Mouse (Mus musculus): ENCODE data around the gene Tmem26. TPM values are rescaled to one million over a fixed set of nuclear protein-coding genes. Genes with fewer than 3 reads are reported as not detected.

Gene Tmem26
- polyA plus RNA-seq, 1 experiment from 2014 or later: 6.5 TPM

DNA sequence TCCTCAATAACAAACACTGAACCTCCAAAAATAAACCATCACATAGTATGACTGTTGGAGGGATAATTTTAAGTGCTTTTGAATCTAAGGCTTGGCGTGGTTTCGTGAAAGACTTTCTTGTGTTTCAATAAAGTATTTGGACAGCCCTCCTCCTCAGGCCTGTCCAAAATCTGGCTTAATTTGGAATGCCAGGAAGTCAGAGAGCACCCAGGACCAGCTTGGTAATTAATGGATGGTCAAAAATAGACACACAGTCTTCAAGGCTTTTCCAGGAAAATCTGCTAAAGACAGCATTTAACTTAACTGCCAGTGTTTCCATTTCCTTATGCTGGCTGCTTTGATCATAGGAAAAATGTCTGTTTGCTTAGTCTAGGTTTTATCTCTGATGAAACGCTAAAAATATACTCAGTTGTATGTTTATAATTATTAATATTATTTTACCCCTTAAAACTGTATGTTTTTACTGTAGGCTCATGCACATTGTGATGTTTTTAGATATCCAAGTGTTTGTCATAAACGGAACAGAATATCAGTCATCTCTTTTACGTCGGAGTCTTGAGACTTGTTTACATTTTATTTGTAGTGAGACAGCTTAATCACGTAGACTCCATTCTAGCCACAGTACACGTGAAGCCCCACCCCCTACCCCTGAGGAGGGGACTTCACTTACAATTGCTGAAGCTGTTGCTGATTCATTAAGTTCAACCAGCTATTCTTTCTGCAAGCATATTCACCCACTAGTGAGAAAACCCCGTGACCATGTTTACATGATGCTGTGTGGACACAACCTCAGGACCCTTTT, 57.8 kb downstream of the Tmem26 start:
- Histone ChIP-seq H3K27me3 (ENCODE audit: control insufficient read depth, insufficient read depth, low read length) (no peaks in the 10 kb centered on the region), H3K4me2 (ENCODE audit: low read depth, low read length, severe bottlenecking) (no peak overlapping the region), H3K27ac (ENCODE audit: low read depth, low read length) (no peak overlapping the region), H3K4me1 (replicated peaks; ENCODE audit: control insufficient read depth, insufficient read depth, low read length) (no peaks in the 10 kb centered on the region), H3K36me3 (ENCODE audit: control insufficient read depth, insufficient read depth, low read length) (no peaks in the 10 kb centered on the region), H3K4me3 (ENCODE audit: low read depth, low read length) (no peak overlapping the region), H3K9me3 (ENCODE audit: control insufficient read depth, low read length) (no peaks in the 10 kb centered on the region), H3K9ac (ENCODE audit: low read length) (no peak overlapping the region)
- DNase-seq (ENCODE audit: low spot score) (no peak), ATAC-seq (replicated peaks; ENCODE audit: low FRiP score) (no peak)
- WGBS: 84% methylated on average over 9 of the region's 9 CpGs

DNA sequence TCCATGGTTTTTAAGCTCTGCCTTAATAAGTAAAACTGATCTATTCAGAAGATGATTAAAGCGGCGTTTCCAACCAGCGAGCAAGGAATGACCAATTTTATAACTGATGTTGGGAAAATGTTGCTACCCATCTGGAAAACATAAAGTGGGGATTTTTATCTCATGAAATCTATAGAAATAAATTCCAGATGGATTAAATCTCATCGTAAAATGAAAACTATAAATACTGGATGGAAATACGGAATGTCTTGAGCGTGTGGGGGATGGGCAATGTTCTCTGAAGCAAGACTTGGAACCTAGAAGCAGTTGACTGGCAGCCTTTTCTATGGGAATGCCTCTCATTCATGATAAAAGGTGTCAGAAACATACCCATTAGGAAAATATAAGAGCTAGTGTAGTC, 59.3 kb downstream of the Tmem26 start:
- WGBS: 93% methylated on average over 6 of the region's 6 CpGs
- no peak overlapping the region for H3K4me3 ChIP-seq (ENCODE audit: low read depth, low read length)
- ATAC-seq (replicated peaks; ENCODE audit: low FRiP score) (no peak), DNase-seq (ENCODE audit: low spot score) (no peak)
- no peak overlapping the region for H3K9ac ChIP-seq (ENCODE audit: low read length)
- H3K27me3 ChIP-seq (ENCODE audit: control insufficient read depth, insufficient read depth, low read length): no peaks in the 10 kb centered on the region
- no peak overlapping the region for H3K4me2 ChIP-seq (ENCODE audit: low read depth, low read length, severe bottlenecking)
- no peak overlapping the region for H3K27ac ChIP-seq (ENCODE audit: low read depth, low read length)
- H3K9me3 ChIP-seq (ENCODE audit: control insufficient read depth, low read length): no peaks in the 10 kb centered on the region
- no peaks in the 10 kb centered on the region for H3K4me1 ChIP-seq (replicated peaks; ENCODE audit: control insufficient read depth, insufficient read depth, low read length)
- no peaks in the 10 kb centered on the region for H3K36me3 ChIP-seq (ENCODE audit: control insufficient read depth, insufficient read depth, low read length)

DNA sequence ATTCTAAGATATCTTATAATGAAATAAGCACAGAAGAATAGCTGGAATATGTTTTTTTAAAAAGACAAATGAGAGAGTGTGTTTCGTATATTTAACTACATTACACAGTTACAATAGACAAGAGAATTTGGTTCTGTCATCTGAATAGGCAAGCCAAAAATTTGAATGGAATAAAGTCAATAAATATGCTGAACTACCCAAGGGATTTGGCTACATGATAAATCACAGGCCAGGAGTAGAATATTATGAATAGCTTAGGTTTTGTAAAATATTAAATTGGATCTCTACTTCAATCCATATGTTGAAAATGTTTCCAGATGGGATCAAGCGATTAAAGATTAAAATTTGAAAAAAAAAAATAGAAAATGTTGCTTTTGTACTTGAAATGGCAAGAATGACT, 60.4 kb downstream of the Tmem26 start:
- Histone ChIP-seq H3K9me3 (ENCODE audit: control insufficient read depth, low read length) (no peaks in the 10 kb centered on the region), H3K9ac (ENCODE audit: low read length) (no peak overlapping the region), H3K4me1 (replicated peaks; ENCODE audit: control insufficient read depth, insufficient read depth, low read length) (no peaks in the 10 kb centered on the region), H3K27ac (ENCODE audit: low read depth, low read length) (no peak overlapping the region), H3K4me3 (ENCODE audit: low read depth, low read length) (no peak overlapping the region), H3K27me3 (ENCODE audit: control insufficient read depth, insufficient read depth, low read length) (no peaks in the 10 kb centered on the region), H3K4me2 (ENCODE audit: low read depth, low read length, severe bottlenecking) (no peak overlapping the region), H3K36me3 (ENCODE audit: control insufficient read depth, insufficient read depth, low read length) (no peaks in the 10 kb centered on the region)
- 85% methylated on average over 2 of the region's 2 CpGs for WGBS
- no peak for ATAC-seq (replicated peaks; ENCODE audit: low FRiP score)
- no peak for DNase-seq (ENCODE audit: low spot score)

- H3K4me3 ChIP-seq (ENCODE audit: low read depth, low read length): no peak overlapping the region
- H3K27me3 ChIP-seq (ENCODE audit: control insufficient read depth, insufficient read depth, low read length): no peaks in the 10 kb centered on the region
- WGBS: 88% methylated on average over 1 of the region's 1 CpGs
- no peaks in the 10 kb centered on the region for H3K9me3 ChIP-seq (ENCODE audit: control insufficient read depth, low read length)
- H3K27ac ChIP-seq (ENCODE audit: low read depth, low read length): no peak overlapping the region
- H3K9ac ChIP-seq (ENCODE audit: low read length): no peak overlapping the region
- no peaks in the 10 kb centered on the region for H3K36me3 ChIP-seq (ENCODE audit: control insufficient read depth, insufficient read depth, low read length)
- no peaks in the 10 kb centered on the region for H3K4me1 ChIP-seq (replicated peaks; ENCODE audit: control insufficient read depth, insufficient read depth, low read length)
- DNase-seq (ENCODE audit: low spot score) (no peak), ATAC-seq (replicated peaks; ENCODE audit: low FRiP score) (no peak)
- no peak overlapping the region for H3K4me2 ChIP-seq (ENCODE audit: low read depth, low read length, severe bottlenecking)
Measured at GRCm38 (mm10) chr10:68784463-68784862, 61.0 kb downstream of the Tmem26 start.

- Histone ChIP-seq H3K9ac (ENCODE audit: low read length) (no peak overlapping the region), H3K36me3 (ENCODE audit: control insufficient read depth, insufficient read depth, low read length) (no peaks in the 10 kb centered on the region), H3K9me3 (ENCODE audit: control insufficient read depth, low read length) (no peaks in the 10 kb centered on the region), H3K27ac (ENCODE audit: low read depth, low read length) (no peak overlapping the region), H3K4me2 (ENCODE audit: low read depth, low read length, severe bottlenecking) (no peak overlapping the region), H3K4me3 (ENCODE audit: low read depth, low read length) (no peak overlapping the region), H3K4me1 (replicated peaks; ENCODE audit: control insufficient read depth, insufficient read depth, low read length) (0 out of 2 replicates have a peak, but pooled peaks cover 2% of the 10 kb centered on the region), H3K27me3 (ENCODE audit: control insufficient read depth, insufficient read depth, low read length) (no peaks in the 10 kb centered on the region)
- ATAC-seq (replicated peaks; ENCODE audit: low FRiP score) (no peak), DNase-seq (ENCODE audit: low spot score) (peak; percentile 53)
- 12% methylated on average over 3 of the region's 3 CpGs for WGBS
Measured at GRCm38 (mm10) chr10:68795466-68795865, 72.0 kb downstream of the Tmem26 start.

DNA sequence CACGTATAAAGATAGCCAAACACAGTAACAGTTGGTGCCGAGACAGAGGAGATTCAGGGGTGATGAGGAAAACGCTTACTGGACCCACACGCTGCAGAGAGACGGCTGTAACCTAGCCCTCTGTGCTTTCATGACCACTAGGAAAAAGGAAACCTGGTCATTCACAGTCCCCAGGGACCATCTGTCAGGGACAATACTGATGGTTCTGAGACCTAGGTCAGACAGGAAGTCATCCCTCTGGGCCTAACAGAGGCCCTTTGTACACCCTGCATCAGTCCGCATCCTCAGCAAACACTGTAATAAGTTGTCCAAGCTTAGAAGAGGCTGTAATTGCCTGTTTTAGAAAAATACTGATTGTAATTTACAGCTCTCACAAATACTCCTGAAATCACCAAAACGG, 76.4 kb downstream of the Tmem26 start:
- no peaks in the 10 kb centered on the region for H3K9me3 ChIP-seq (ENCODE audit: control insufficient read depth, low read length)
- DNase-seq (ENCODE audit: low spot score) (no peak), ATAC-seq (replicated peaks; ENCODE audit: low FRiP score) (no peak)
- 79% methylated on average over 7 of the region's 7 CpGs for WGBS
- H3K27ac ChIP-seq (ENCODE audit: low read depth, low read length): no peak overlapping the region
- 0 out of 2 replicates have a peak, but pooled peaks cover 2% of the 10 kb centered on the region for H3K4me1 ChIP-seq (replicated peaks; ENCODE audit: control insufficient read depth, insufficient read depth, low read length)
- H3K9ac ChIP-seq (ENCODE audit: low read length): no peak overlapping the region
- H3K36me3 ChIP-seq (ENCODE audit: control insufficient read depth, insufficient read depth, low read length): no peaks in the 10 kb centered on the region
- no peaks in the 10 kb centered on the region for H3K27me3 ChIP-seq (ENCODE audit: control insufficient read depth, insufficient read depth, low read length)
- no peak overlapping the region for H3K4me2 ChIP-seq (ENCODE audit: low read depth, low read length, severe bottlenecking)
- H3K4me3 ChIP-seq (ENCODE audit: low read depth, low read length): no peak overlapping the region

- Histone ChIP-seq H3K4me2 (ENCODE audit: low read depth, low read length, severe bottlenecking) (no peak overlapping the region), H3K27me3 (ENCODE audit: control insufficient read depth, insufficient read depth, low read length) (no peaks in the 10 kb centered on the region), H3K36me3 (ENCODE audit: control insufficient read depth, insufficient read depth, low read length) (no peaks in the 10 kb centered on the region), H3K9ac (ENCODE audit: low read length) (no peak overlapping the region), H3K4me1 (replicated peaks; ENCODE audit: control insufficient read depth, insufficient read depth, low read length) (0 out of 2 replicates have a peak, but pooled peaks cover 2% of the 10 kb centered on the region), H3K27ac (ENCODE audit: low read depth, low read length) (no peak overlapping the region), H3K9me3 (ENCODE audit: control insufficient read depth, low read length) (no peaks in the 10 kb centered on the region), H3K4me3 (ENCODE audit: low read depth, low read length) (no peak overlapping the region)
- 91% methylated on average over 7 of the region's 7 CpGs for WGBS
- DNase-seq (ENCODE audit: low spot score) (no peak), ATAC-seq (replicated peaks; ENCODE audit: low FRiP score) (no peak)
Measured at GRCm38 (mm10) chr10:68800339-68800738, 76.9 kb downstream of the Tmem26 start.

GRCm38 (mm10) chr10:68806328-68806727, 82.9 kb downstream of the Tmem26 start:
- Histone ChIP-seq H3K4me3 (ENCODE audit: low read depth, low read length) (no peak overlapping the region), H3K9ac (ENCODE audit: low read length) (no peak overlapping the region), H3K9me3 (ENCODE audit: control insufficient read depth, low read length) (no peaks in the 10 kb centered on the region), H3K4me1 (replicated peaks; ENCODE audit: control insufficient read depth, insufficient read depth, low read length) (no peaks in the 10 kb centered on the region), H3K4me2 (ENCODE audit: low read depth, low read length, severe bottlenecking) (no peak overlapping the region), H3K27ac (ENCODE audit: low read depth, low read length) (no peak overlapping the region), H3K36me3 (ENCODE audit: control insufficient read depth, insufficient read depth, low read length) (no peaks in the 10 kb centered on the region), H3K27me3 (ENCODE audit: control insufficient read depth, insufficient read depth, low read length) (no peaks in the 10 kb centered on the region)
- WGBS: 64% methylated on average over 1 of the region's 1 CpGs
- ATAC-seq (replicated peaks; ENCODE audit: low FRiP score): no peak
- no peak for DNase-seq (ENCODE audit: low spot score)

- H3K4me1 ChIP-seq (replicated peaks; ENCODE audit: control insufficient read depth, insufficient read depth, low read length): no peaks in the 10 kb centered on the region
- no peak overlapping the region for H3K4me3 ChIP-seq (ENCODE audit: low read depth, low read length)
- H3K27me3 ChIP-seq (ENCODE audit: control insufficient read depth, insufficient read depth, low read length): no peaks in the 10 kb centered on the region
- 82% methylated on average over 5 of the region's 5 CpGs for whole genome bisulfite sequencing
- no peak overlapping the region for H3K27ac ChIP-seq (ENCODE audit: low read depth, low read length)
- DNase-seq (ENCODE audit: low spot score): no peak
- no peak for ATAC-seq (replicated peaks; ENCODE audit: low FRiP score)
- no peak overlapping the region for H3K4me2 ChIP-seq (ENCODE audit: low read depth, low read length, severe bottlenecking)
- no peak overlapping the region for H3K9ac ChIP-seq (ENCODE audit: low read length)
- H3K9me3 ChIP-seq (ENCODE audit: control insufficient read depth, low read length): no peaks in the 10 kb centered on the region
- H3K36me3 ChIP-seq (ENCODE audit: control insufficient read depth, insufficient read depth, low read length): no peaks in the 10 kb centered on the region
Measured at GRCm38 (mm10) chr10:68810958-68811357, 87.5 kb downstream of the Tmem26 start.

Data from forebrain, embryonic 11.5 days (tissue).